Mouse (Mus musculus): Measurements from ENCODE around the gene Ppp2r5e. TPM values are rescaled to one million over a fixed set of nuclear protein-coding genes. Genes with fewer than 3 reads are reported as not detected.
A peak's percentile ranks its signal among the peaks of the same experiment; 100 is the strongest.

The Ppp2r5e gene
- total RNA-seq, 2 experiments from 2014 or later, result 35.1 to 39.1 TPM

DNA sequence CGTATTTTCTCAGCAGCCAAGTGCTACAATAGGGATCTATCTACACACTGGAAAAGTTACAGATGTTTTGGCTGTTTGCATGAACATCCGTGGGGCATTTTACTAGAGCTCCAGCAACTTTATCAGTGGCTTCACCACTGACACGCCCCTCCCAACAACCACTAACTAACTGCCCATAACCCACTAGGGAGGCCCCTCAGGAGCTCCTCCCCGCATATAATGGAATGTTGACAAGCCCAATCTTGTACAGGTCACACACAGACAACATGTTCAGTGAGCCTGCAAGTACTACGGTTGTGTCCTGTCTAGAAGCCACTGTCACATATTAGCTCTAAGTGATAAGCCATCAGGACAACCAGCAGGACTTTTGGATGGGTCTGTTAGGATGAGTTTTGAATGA is 18.8 kb downstream of the Ppp2r5e start:
- DNase-seq, result no peak

DNA sequence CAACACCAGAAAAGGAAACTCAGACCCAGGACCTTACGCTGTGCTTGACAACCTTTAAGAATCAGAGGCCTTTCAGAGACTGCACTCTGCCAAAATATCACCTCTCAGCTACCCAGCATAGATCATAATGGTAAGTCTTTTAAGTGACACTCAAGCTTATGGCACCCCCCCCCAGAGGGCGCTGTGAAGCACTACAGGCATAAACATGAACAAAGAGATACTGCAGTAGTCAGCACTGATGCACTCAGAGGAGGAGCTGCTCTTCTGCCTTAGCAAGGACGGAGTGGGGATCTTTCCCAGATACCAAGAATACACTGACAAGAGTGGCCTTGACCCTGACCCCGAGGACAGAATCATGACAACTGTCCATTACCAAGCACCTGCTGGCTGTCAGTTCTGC is 23.8 kb downstream of the Ppp2r5e start:
- peak; percentile 63 for DNase-seq

DNA sequence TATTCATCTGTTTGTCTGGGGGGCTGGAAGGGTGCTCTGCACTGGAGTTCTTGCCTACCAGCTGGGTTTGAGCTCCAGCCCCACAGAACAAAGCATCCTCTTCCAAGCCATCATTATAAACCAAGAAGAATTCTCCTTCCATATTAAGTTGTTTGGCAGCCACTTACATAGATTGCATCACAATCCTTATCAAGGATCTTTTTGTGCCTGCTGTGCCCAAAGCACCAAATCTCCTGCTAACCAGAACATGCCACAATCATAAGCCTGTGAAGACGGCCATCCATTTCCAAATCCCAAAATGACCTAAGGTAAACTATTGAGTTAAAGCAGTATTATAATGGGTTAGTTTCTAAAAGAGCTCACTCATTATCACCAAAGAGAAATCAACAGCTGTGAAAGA is 25.9 kb downstream of the Ppp2r5e start:
- no peak for DNase-seq

DNA sequence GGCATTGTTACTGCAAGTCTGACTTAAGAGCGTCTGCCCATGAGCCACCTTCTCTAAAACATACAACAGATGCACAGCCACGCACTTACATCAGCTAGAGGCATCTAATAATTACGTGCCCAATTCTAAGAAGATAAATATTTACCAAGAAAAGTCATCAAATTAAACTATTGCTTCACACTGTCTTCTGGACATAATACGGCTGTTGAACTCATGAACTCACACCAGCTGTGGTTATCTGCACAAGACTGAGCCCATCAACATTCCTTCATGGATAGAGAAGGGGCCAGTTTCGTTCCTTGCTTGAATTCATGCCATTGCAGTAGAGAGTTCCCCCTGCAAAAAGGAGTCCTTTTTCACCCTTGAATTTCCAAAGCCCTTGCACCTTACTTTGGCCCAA is 28.3 kb downstream of the Ppp2r5e start:
- no peak for DNase-seq

DNA sequence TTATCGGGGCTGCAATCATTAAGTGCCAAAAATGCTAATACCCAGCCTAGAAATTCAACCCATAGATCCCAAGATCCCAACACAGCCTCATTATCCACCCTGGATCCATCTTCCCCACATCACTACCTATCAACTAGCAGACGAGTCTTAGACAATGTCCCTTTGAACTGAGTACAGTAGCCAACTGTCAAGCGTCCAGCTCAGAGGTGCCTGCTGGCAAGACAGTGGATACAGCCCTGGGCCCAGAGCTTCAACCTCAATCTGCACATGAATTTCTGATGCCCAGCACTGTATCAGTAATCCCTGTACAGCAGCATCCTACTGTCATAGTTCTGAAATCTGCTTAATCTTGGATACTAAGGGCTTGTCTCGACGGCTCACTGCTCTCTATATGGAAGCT is 30.3 kb downstream of the Ppp2r5e start:
- no peak for DNase-seq

DNA sequence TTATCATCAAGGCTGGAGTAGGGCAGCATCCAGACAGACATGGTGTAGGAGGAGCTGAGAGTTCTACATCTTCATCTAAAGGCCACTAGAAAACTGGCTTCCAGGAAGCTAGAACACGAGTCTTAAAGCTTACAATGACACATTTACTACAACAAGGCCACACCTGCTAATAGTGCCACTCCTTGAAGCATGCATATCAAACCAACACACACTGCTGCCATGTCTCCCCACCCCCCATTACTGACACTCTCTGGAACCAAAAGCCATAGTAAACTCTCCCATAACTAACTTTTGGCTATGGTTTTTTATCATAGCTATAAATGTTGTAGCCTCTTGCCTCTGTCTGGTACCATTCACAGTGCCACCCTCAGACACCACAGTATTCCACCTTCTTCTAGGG is 31.5 kb downstream of the Ppp2r5e start:
- DNase-seq, result no peak

DNA sequence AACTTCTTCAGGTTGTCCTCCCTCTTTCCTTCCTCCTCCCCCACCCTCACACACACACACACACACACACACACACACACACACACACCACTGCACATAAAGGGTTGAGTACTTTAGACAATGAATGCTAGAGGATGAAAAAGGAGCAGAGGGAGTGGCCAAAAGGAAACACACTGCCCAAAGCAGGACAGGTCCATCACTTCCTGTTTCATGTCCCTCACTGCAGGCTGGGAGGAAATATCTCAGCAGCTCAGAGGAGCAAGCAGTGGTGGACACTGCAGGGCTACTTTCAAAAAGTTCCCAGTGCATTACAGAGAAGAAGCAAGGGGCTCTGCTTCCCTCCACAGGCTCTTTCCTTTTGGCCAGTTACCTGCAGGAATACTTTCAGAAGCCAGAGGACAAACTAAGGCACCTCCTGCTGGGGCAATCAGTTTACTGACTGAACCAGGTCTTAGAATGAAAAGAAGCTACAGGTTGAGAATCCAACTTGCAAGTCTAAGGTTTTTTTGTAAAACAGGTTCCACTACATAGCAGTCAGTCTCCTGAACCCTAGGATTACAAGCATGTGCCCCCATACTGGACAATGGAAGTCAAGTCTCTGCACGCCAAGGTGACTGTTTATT is 32.9 kb downstream of the Ppp2r5e start:
- DNase-seq, result no peak

DNA sequence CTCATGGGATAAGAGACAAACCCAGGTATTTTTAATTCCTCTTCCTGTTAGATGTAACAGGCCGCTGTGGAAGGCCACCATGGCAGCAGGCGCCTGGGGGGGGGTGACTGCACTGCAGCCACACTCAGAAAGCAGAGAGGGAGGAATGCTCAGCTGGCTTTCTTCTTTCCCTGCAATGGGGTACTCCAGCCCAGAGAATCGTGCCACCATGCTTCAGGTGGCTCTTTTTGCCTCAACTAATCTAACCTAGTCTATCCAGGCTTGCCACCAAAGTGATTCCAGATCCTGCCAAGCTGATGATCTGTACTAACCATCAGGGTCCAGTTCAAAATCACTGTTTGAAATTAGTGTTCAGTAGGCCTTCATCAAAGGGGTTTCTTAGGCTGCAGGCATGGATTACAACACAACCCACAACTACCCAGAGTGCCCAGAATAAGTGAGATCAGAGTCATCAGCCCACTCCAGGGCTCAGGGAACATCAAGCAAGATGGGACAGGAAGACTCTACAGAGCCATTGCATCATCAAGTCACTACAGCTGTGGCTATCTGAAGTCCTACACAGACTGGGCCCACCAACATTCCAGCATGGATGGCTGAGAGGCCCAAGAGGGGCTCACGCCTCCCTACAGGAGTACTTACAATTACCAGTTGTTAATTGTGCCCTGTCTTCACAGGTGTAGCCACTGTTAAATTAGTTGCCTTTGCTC is 35.2 kb downstream of the Ppp2r5e start:
- no peak for DNase-seq

DNA sequence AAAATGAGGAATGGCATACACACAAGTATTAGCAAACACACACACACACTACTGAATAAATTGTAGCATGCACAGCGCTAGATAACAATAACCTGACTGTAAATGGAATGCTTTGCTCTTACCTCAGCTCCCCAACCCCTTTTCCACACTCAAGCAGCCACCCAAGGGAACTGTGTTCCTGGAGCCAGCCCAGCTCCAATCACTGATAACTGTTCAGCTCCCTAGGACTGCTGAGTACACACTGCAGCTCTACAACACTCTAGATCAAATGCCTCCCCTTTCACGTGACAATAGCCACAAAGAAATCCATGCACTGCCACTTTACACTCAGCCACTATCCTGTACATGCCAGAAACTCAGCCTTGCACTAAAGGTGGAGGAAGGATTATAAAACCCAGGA is 36.8 kb downstream of the Ppp2r5e start:
- DNase-seq, result peak; percentile 65

DNA sequence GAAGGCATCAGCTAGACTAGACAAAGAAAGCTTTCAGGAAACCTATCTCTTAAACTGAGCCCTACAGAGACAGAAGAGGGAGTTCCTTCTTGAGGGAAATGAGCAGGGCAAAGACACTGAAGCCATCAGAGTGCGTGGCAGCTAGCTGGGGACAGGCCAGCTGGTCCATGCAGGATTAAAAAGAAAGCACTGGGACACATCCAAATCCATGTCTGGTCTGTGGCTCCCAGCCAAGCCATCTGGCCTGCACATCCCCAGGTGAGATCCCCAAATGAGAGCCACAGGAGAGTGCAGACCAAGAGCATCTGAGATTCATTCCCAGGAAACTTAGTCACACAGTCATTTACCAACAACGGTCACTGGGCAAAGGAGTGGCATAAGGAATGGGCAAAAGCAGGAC is 38.2 kb downstream of the Ppp2r5e start:
- DNase-seq, result peak; percentile 31

DNA sequence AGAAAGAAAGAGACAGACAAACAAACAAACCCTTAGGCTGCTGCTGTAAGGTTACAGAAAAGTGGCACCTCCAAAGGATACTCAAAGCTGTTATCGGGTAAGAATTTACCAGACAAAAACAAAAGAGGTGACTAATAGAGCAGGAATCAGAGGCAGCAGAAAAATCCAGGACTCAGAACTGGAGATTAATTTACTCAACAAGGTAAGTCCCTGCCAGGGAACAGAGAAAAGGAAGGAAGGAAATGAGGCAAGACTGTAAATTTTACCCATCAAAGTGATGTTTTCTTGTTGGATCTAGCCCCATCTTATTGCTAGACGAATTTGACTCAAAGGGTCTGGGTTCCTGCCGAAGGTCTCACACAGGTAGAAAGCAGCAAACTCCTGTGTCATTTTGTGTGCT is 41.0 kb downstream of the Ppp2r5e start:
- DNase-seq, result no peak

DNA sequence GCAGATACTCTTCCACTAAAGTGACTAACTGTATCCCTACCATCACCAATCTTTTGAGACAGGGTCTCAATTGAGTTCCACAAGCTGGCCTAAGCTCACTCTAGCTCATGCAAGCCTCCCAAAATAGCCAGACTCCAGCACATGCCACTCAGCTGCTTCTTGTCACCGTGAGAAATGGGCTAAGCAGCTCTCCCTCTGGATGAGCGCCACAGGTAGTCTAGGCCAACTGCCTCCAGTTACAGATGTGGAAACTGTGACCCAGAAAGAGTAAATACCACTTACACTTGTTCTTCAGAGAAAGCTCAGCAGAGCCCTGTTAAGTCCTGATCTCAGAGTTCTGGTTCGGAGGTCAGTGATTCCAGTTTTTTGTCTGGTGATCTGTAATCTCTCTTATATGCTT is 43.7 kb downstream of the Ppp2r5e start:
- DNase-seq, result peak; percentile 40

DNA sequence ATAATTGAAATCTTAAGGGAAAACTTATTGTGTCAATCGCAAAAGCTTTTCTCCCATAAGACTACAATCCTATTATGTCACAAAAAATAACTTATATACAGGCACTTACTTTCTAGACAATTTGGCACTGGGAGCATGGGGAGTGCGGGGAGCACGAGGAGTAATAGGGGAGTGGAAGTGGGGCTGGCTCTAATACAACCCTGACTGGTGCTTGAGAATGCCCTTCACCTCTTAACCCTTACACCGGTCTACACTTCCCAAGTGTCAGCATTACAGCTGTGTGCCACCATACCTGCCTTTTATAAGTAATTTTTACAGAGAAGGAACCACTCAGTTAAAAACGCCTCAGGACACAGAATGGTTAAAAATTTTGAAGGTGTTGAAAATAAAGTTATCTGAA is 44.4 kb downstream of the Ppp2r5e start:
- DNase-seq, result no peak

DNA sequence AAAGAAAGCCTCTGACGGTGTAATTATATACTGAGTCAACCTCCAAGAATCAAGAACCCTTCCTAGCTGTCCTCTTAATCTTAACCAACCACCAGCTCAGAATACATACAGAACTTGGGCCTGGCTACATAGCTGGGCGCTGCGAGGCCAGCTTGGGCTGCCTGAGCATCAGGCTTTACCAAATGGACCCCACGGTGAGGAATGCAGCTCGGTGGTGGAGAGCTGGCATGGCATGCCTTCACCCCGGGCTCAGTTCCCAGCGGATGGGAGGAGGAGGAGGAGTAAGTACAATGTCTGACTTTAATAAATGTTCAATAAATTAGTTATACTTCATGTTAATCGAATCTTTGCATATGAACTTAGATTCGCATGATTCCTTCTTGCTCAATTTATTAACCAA is 47.0 kb downstream of the Ppp2r5e start:
- DNase-seq, result peak; percentile 25

DNA sequence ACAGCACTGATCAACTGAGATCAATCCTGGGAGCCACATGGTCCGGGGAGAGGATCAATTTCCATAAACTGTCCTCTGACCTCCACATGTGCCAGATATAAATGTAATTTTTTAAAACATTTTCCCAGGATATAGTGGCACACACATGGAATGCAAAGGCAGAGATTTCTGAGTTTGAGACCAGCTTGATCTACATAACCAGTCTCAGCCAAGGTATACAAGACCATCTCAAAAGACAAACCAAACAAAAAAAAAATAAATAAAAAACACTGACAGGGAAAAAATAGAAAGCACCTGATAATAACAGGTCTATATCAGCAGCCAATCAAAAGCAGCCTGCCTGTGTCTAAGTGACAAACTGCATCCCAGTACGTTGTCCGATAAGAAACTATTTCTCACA is 48.9 kb downstream of the Ppp2r5e start:
- no peak for DNase-seq

DNA sequence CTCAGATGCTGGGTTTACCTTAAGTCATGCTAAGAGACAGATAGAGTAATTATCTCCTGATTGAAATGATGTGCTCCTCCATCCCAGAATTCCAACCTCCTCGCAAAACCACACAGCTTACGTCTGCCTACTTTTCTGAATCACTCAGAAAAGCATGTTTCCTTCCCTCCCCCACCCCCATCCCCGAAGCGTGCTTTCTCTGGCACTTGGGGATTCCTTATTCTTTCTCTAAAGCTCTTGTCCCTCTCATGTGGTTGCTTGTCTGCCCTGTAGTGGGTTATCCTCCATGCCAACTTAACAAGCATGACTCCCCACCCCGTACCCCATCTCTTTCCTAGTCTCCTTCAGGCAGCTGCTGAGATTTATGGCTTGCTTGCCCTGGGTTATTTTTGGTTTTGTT is 49.8 kb downstream of the Ppp2r5e start:
- no peak for DNase-seq

DNA sequence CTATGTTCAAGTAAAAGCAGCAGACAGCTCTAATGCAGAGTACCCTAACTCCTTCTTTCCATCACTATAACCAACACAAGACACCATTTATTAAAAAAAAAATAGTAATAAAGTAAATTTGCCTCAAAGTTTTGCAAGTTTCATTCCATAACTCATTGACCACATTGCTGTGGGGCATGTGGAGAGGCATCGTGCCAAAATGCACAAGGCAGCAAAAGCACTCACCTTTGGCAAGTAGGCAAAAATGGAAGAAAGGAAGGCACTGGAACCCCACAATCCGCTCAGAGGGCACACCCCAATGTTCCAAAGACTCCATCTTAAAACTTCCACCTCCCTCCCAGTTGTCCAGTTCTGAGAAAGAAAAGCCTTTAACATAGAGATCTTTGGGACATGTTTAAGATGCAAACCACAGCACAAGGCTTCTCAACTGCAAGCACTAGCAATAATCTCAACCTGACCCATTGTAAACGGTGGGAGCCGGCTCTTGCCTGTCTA is 50.6 kb downstream of the Ppp2r5e start:
- DNase-seq, result no peak

DNA sequence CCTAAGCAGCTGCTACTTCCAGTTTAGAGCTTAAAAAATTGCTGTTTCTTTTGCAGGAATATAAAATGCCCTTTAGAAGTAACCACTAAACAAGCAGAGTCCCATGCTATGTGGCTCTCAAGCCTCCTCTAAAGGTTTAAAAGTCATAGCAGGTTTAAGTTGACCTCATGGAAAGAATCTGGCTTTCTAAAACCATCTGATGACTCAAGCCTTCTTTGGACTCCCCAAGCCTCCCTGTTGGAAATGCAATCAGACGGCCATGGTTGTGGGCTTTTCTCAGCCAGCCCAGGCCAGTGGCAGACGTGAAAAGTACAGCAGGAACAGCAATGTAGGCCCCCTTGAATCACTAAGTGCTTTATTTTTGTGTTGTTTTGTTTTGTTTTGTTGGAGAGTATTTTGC is 51.4 kb downstream of the Ppp2r5e start:
- no peak for DNase-seq

DNA sequence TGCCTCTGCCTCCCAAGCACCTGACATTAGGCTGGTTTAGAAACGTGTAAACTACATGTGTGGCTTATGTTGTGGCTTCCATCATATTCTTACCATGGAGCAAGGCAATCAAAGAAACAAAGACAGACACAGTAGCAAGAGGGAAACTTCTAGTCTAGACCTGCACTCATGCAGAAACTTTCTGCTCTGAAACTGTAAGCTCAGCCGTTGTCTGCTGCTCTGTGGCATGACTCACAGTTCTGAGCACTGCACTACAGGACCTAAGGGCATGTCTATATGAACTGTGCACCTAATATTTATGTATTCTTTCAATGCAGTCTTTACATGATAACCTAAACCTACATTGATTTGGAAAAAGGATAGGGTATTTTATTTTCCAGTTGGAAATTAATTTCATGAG is 51.8 kb downstream of the Ppp2r5e start:
- DNase-seq, result no peak

DNA sequence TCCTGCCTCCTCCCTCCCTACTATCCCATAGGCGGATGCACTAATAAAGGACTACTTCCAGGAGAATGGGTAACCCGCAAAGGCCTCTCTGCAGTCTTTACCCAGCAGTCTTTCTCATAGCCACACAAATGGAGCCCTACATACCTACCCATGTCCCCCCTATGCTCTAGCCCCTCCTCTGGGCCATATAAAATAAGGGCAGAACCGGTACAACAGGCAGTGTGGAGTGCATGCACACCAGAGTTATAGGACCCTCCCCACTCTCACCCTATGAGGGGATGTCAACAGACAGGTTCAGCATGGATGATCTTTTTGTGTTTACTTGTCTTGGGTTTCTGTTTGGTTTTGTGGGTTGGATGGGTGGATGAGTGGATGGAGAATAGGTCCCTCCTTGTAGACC is 52.7 kb downstream of the Ppp2r5e start:
- no peak for DNase-seq

DNA sequence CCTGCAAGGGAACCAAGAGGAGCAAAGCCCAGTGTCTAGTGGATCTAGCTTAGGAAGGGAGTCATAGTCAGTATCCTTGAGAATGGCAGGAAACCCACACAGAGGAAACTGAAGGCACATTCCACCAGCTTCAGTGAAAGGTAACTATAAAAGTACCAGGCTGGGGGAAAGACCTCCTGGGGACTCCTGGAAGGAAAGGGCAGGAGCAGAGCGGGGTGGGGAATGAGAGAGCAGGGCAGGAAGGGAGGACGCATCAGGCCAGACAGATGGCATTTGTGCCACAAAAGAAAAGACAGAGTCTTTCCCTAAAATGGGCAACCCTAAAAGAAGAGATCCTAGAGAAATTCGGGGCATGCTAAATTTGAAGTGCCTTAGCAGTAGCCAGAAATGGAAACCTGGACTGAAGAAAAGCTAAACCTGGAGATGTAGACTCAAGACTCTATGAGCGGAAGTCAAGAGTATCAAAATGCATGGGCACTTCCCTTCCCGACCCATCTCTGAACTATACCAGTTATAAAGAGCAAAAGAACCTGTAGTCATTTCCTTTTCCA is 55.3 kb downstream of the Ppp2r5e start:
- no peak for DNase-seq

DNA sequence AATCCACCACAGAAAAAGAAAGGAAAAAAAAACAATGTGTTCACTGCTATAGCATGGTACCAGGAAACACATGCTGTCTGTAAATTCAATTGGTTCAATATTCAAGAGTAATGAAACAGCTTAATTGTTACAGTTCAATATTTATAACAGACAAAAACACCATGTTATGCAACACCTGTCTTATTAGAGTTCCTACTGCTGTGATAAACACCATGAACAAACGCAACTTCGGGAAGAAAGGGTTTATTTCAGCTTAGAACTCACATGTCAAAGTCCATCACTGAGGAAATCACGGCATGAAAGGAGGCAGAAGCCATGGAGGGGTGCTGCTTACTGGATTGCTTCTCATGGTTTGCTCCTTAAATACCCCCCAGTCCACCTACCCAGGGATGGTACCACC is 56.8 kb downstream of the Ppp2r5e start:
- DNase-seq, result no peak

DNA sequence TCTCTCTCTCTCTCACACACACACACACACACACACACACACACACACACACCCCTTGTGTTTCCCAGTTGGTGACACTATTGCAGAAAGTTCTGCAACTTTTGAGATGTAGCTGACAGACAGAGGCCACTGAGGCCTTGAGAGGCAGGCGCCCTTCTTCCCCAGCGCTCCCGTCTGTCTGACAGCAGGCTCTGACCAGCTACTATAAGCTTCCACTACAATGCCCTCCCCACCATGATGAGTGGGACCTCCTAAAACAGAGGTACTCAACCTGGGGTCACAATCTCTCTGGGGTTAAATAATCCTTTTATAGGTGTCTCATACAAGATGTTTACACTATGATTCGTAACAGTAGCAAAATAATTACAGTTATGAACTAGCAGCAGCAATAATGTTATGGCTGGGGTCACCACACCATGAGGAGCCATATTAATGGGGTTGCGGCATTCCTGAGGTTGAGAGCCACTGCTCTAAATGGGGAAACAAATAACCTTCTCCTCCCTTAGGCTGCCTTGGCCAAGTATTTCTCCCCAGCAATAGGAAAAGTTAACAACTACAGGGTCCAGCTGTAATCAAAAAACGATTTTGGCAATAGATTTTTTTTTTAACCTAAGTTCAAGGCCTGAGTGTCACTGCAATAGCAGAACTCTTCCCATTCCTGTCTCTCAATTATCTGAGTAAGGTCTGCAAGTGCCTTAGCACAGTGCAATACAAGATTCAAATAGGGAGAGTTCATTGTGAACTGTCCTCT is 58.2 kb downstream of the Ppp2r5e start:
- DNase-seq, result no peak
